Mouse (Mus musculus): ENCODE results near the gene Glipr1l1. TPM values are rescaled to one million over a fixed set of nuclear protein-coding genes. Genes with fewer than 3 reads are reported as not detected.
"Not testable (repeated sequence)": the region's sequence is repeated elsewhere in the genome, so short reads cannot be mapped to it uniquely, and the experiment has no call there.

The Glipr1l1 gene
- polyA plus RNA-seq (2016; fragmentation: Nextera tagmentation; extraction: Ambion mirVana): not detected in 2 replicates

- Histone ChIP-seq H3K4me3 (no peak within 1 kb of the TSS), H3K27ac (ENCODE audit: poor library complexity, severe bottlenecking) (no peak within 1 kb of the TSS), H3K36me3 (no peaks in the 10 kb centered on the region), H3K4me1 (replicated peaks) (no peaks in the 10 kb centered on the region), H3K9me3 (replicated peaks) (no peaks in the 10 kb centered on the region), H3K4me2 (no peak within 1 kb of the TSS), H3K27me3 (replicated peaks) (no peaks in the 10 kb centered on the region), H3K9ac (no peak within 1 kb of the TSS)
- 56% methylated on average over 14 of the region's 14 CpGs for WGBS
- no peak for ATAC-seq (ENCODE audit: insufficient number of reproducible peaks, low FRiP score)
These were observed at the start of gene Glipr1l1 for GRCm38 (mm10) chr10:112059702-112060582. TSS of gene Glipr1l1 (plus strand) at chr10:112060189.

- no peak for ATAC-seq (ENCODE audit: insufficient number of reproducible peaks, low FRiP score)
- H3K4me1 ChIP-seq (replicated peaks): no peaks in the 10 kb centered on the region
- no peak overlapping the region for H3K27ac ChIP-seq (ENCODE audit: poor library complexity, severe bottlenecking)
- no peaks in the 10 kb centered on the region for H3K9me3 ChIP-seq (replicated peaks)
- H3K27me3 ChIP-seq (replicated peaks): no peaks in the 10 kb centered on the region
- no peak overlapping the region for H3K4me2 ChIP-seq
- no peak overlapping the region for H3K9ac ChIP-seq
- H3K4me3 ChIP-seq: no peak overlapping the region
- H3K36me3 ChIP-seq: no peaks in the 10 kb centered on the region
- WGBS: 63% methylated on average over 2 of the region's 2 CpGs
These were observed 36.4 kb upstream of the Glipr1l1 start for GRCm38 (mm10) chr10:112023585-112023984.

- not testable (repeated sequence) for H3K4me3 ChIP-seq; H3K4me2 ChIP-seq; H3K9me3 ChIP-seq (replicated peaks); H3K4me1 ChIP-seq (replicated peaks); H3K27ac ChIP-seq (ENCODE audit: poor library complexity, severe bottlenecking); H3K27me3 ChIP-seq (replicated peaks); H3K36me3 ChIP-seq; ATAC-seq (ENCODE audit: insufficient number of reproducible peaks, low FRiP score); H3K9ac ChIP-seq
- 83% methylated on average over 3 of the region's 3 CpGs for WGBS
These were observed 31.3 kb upstream of the Glipr1l1 start for GRCm38 (mm10) chr10:112028689-112029088.

GRCm38 (mm10) chr10:112043523-112043922, 16.5 kb upstream of the Glipr1l1 start:
- H3K4me1 ChIP-seq (replicated peaks); H3K4me3 ChIP-seq; H3K27me3 ChIP-seq (replicated peaks); H3K36me3 ChIP-seq; H3K27ac ChIP-seq (ENCODE audit: poor library complexity, severe bottlenecking); H3K9me3 ChIP-seq (replicated peaks); H3K4me2 ChIP-seq; H3K9ac ChIP-seq; ATAC-seq (ENCODE audit: insufficient number of reproducible peaks, low FRiP score): not testable (repeated sequence)
- 77% methylated on average over 9 of the region's 9 CpGs for WGBS

- H3K4me2 ChIP-seq; H3K27ac ChIP-seq (ENCODE audit: poor library complexity, severe bottlenecking); H3K4me3 ChIP-seq; H3K27me3 ChIP-seq (replicated peaks); H3K36me3 ChIP-seq; H3K9me3 ChIP-seq (replicated peaks); ATAC-seq (ENCODE audit: insufficient number of reproducible peaks, low FRiP score); H3K4me1 ChIP-seq (replicated peaks); H3K9ac ChIP-seq: not testable (repeated sequence)
- WGBS: 62% methylated on average over 14 of the region's 14 CpGs
These were observed 15.7 kb upstream of the Glipr1l1 start for GRCm38 (mm10) chr10:112044283-112044682.

- Histone ChIP-seq H3K4me2 (no peak overlapping the region), H3K27ac (ENCODE audit: poor library complexity, severe bottlenecking) (no peak overlapping the region), H3K36me3 (no peaks in the 10 kb centered on the region), H3K4me1 (replicated peaks) (no peaks in the 10 kb centered on the region), H3K4me3 (no peak overlapping the region), H3K9ac (no peak overlapping the region), H3K27me3 (replicated peaks) (no peaks in the 10 kb centered on the region), H3K9me3 (replicated peaks) (no peaks in the 10 kb centered on the region)
- no peak for ATAC-seq (ENCODE audit: insufficient number of reproducible peaks, low FRiP score)
These were observed 8.8 kb upstream of the Glipr1l1 start for GRCm38 (mm10) chr10:112051220-112051619.

GRCm38 (mm10) chr10:112051956-112052355, 8.0 kb upstream of the Glipr1l1 start:
- H3K9ac ChIP-seq: not testable (repeated sequence)

GRCm38 (mm10) chr10:112060583-112060934, 570 bp downstream of the Glipr1l1 start:
- not testable (repeated sequence) for ATAC-seq (ENCODE audit: insufficient number of reproducible peaks, low FRiP score)
- 80% methylated on average over 6 of the region's 6 CpGs for WGBS

More at GRCm38 (mm10) chr10:112051956-112052355, 8.0 kb upstream of the Glipr1l1 start:
- H3K9me3 ChIP-seq (replicated peaks); H3K36me3 ChIP-seq; H3K27ac ChIP-seq (ENCODE audit: poor library complexity, severe bottlenecking); H3K27me3 ChIP-seq (replicated peaks); H3K4me2 ChIP-seq; H3K4me3 ChIP-seq; H3K4me1 ChIP-seq (replicated peaks); ATAC-seq (ENCODE audit: insufficient number of reproducible peaks, low FRiP score): not testable (repeated sequence)
- WGBS: 62% methylated on average over 2 of the region's 2 CpGs

GRCm38 (mm10) chr10:112080044-112080443, 20.1 kb downstream of the Glipr1l1 start:
- H3K36me3 ChIP-seq: no peaks in the 10 kb centered on the region
- no peak for ATAC-seq (ENCODE audit: insufficient number of reproducible peaks, low FRiP score)
- no peaks in the 10 kb centered on the region for H3K4me1 ChIP-seq (replicated peaks)
- H3K9me3 ChIP-seq (replicated peaks): no peaks in the 10 kb centered on the region
- no peak overlapping the region for H3K27ac ChIP-seq (ENCODE audit: poor library complexity, severe bottlenecking)
- H3K4me2 ChIP-seq: no peak overlapping the region
- no peak overlapping the region for H3K9ac ChIP-seq
- no peaks in the 10 kb centered on the region for H3K27me3 ChIP-seq (replicated peaks)
- no peak overlapping the region for H3K4me3 ChIP-seq
- WGBS: 22% methylated on average over 2 of the region's 2 CpGs

More at GRCm38 (mm10) chr10:112060583-112060934, 570 bp downstream of the Glipr1l1 start:
- not testable (repeated sequence) for H3K9ac ChIP-seq; H3K27me3 ChIP-seq (replicated peaks); H3K4me2 ChIP-seq; H3K4me1 ChIP-seq (replicated peaks); H3K9me3 ChIP-seq (replicated peaks); H3K4me3 ChIP-seq; H3K36me3 ChIP-seq; H3K27ac ChIP-seq (ENCODE audit: poor library complexity, severe bottlenecking)

- H3K9ac ChIP-seq: no peak within 1 kb of the TSS
- H3K27me3 ChIP-seq (replicated peaks): no peaks in the 10 kb centered on the region
- WGBS: 90% methylated on average over 14 of the region's 14 CpGs
- no peak for ATAC-seq (ENCODE audit: insufficient number of reproducible peaks, low FRiP score)
- no peaks in the 10 kb centered on the region for H3K9me3 ChIP-seq (replicated peaks)
- no peak within 1 kb of the TSS for H3K4me3 ChIP-seq
- H3K36me3 ChIP-seq: no peaks in the 10 kb centered on the region
- H3K4me2 ChIP-seq: no peak within 1 kb of the TSS
- no peak within 1 kb of the TSS for H3K27ac ChIP-seq (ENCODE audit: poor library complexity, severe bottlenecking)
- H3K4me1 ChIP-seq (replicated peaks): no peaks in the 10 kb centered on the region
These were observed 23.2 kb downstream of the Glipr1l1 start, which contains the start of gene Glipr1l2 for GRCm38 (mm10) chr10:112083157-112083556. TSS of gene Glipr1l2 (plus strand) at chr10:112083354.

- ATAC-seq (ENCODE audit: insufficient number of reproducible peaks, low FRiP score); H3K4me1 ChIP-seq (replicated peaks); H3K4me3 ChIP-seq; H3K9ac ChIP-seq; H3K27ac ChIP-seq (ENCODE audit: poor library complexity, severe bottlenecking); H3K27me3 ChIP-seq (replicated peaks); H3K4me2 ChIP-seq; H3K36me3 ChIP-seq: not testable (repeated sequence)
- WGBS: 9% methylated on average over 5 of the region's 5 CpGs
- H3K9me3 ChIP-seq (replicated peaks): peaks cover 11% of the 10 kb centered on the region
These were observed 45.8 kb downstream of the Glipr1l1 start for GRCm38 (mm10) chr10:112105785-112106184.

- Histone ChIP-seq H3K36me3 (no peaks in the 10 kb centered on the region), H3K4me3 (no peak overlapping the region), H3K4me1 (replicated peaks) (no peaks in the 10 kb centered on the region), H3K27ac (ENCODE audit: poor library complexity, severe bottlenecking) (no peak overlapping the region), H3K9me3 (replicated peaks) (no peaks in the 10 kb centered on the region), H3K4me2 (no peak overlapping the region), H3K27me3 (replicated peaks) (no peaks in the 10 kb centered on the region), H3K9ac (no peak overlapping the region)
- no peak for ATAC-seq (ENCODE audit: insufficient number of reproducible peaks, low FRiP score)
- 81% methylated on average over 7 of the region's 7 CpGs for WGBS
These were observed 50.4 kb downstream of the Glipr1l1 start for GRCm38 (mm10) chr10:112110401-112110800.

Measured in heart, embryonic 12.5 days (tissue).